Mouse (Mus musculus): Measurements from ENCODE around the gene E030018B13Rik.
A peak's percentile ranks its signal among the peaks of the same experiment; 100 is the strongest.

The E030018B13Rik gene

GRCm38 (mm10) chr7:63938066-63938913 lies 21.6 kb downstream of the E030018B13Rik start:
- DNase-seq (ENCODE audit: low spot score in 2 of 2), result peak; percentile 44 to 72

- DNase-seq (ENCODE audit: low spot score in 2 of 2), result peak; percentile 96 to 97
These were observed 22.3 kb downstream of the E030018B13Rik start, which contains the start of gene Klf13 for GRCm38 (mm10) chr7:63938914-63939396. TSS of gene Klf13 (minus strand) at chr7:63938915.

GRCm38 (mm10) chr7:63939397-63939951 lies 22.8 kb downstream of the E030018B13Rik start:
- no peak for DNase-seq (ENCODE audit: low spot score in 2 of 2)

GRCm38 (mm10) chr7:63940321-63940720 lies 23.7 kb downstream of the E030018B13Rik start:
- DNase-seq (ENCODE audit: low spot score in 2 of 2), result no peak

GRCm38 (mm10) chr7:63941050-63941449 lies 24.4 kb downstream of the E030018B13Rik start:
- no peak for DNase-seq (ENCODE audit: low spot score in 2 of 2)

- no peak for DNase-seq (ENCODE audit: low spot score in 2 of 2)
These were observed 24.8 kb downstream of the E030018B13Rik start for GRCm38 (mm10) chr7:63941501-63941900.

- DNase-seq (ENCODE audit: low spot score in 2 of 2), result no peak
These were observed 27.3 kb downstream of the E030018B13Rik start for GRCm38 (mm10) chr7:63943946-63944345.

GRCm38 (mm10) chr7:63947514-63948487 lies 31.1 kb downstream of the E030018B13Rik start:
- no peak for DNase-seq (ENCODE audit: low spot score in 2 of 2)

- no peak for DNase-seq (ENCODE audit: low spot score in 2 of 2)
These were observed 32.5 kb downstream of the E030018B13Rik start for GRCm38 (mm10) chr7:63949176-63949575.

GRCm38 (mm10) chr7:63950931-63951607 lies 34.4 kb downstream of the E030018B13Rik start:
- DNase-seq (ENCODE audit: low spot score in 2 of 2), result peak in 1 of 2 experiments; percentile 43

- DNase-seq (ENCODE audit: low spot score in 2 of 2), result no peak
These were observed 35.6 kb downstream of the E030018B13Rik start for GRCm38 (mm10) chr7:63952077-63952898.

- no peak for DNase-seq (ENCODE audit: low spot score in 2 of 2)
These were observed 38.8 kb downstream of the E030018B13Rik start for GRCm38 (mm10) chr7:63955440-63955839.

- DNase-seq (ENCODE audit: low spot score in 2 of 2), result no peak
These were observed 39.6 kb downstream of the E030018B13Rik start for GRCm38 (mm10) chr7:63956138-63956823.

GRCm38 (mm10) chr7:63956981-63957713 lies 40.5 kb downstream of the E030018B13Rik start:
- DNase-seq (ENCODE audit: low spot score in 2 of 2), result peak in 1 of 2 experiments; percentile 57

GRCm38 (mm10) chr7:63957872-63958640 lies 41.4 kb downstream of the E030018B13Rik start:
- DNase-seq (ENCODE audit: low spot score in 2 of 2), result peak; percentile 46 to 50

- no peak for DNase-seq (ENCODE audit: low spot score in 2 of 2)
These were observed 47.0 kb downstream of the E030018B13Rik start for GRCm38 (mm10) chr7:63963632-63964031.

- no peak for DNase-seq (ENCODE audit: low spot score in 2 of 2)
These were observed 47.5 kb downstream of the E030018B13Rik start for GRCm38 (mm10) chr7:63964121-63964520.

- DNase-seq (ENCODE audit: low spot score in 2 of 2), result peak; percentile 53 to 75
These were observed 48.5 kb downstream of the E030018B13Rik start for GRCm38 (mm10) chr7:63965135-63965534.

All from right cerebral cortex, adult 2 months (tissue).